Mouse (Mus musculus) layer of hippocampus, postnatal 25 days (tissue): ENCODE measurements at regions not wholly inside any gene's neighbourhood (a gene's known extent, or its start where the extent isn't known, plus 50 kb on each side); places are given as distances from the start of the nearest gene placed in this dataset.

Source experiments
- DNase-seq, 2 experiments: peaks; one replicate each; pipeline ENCODE4 v3.0.0; 2022; ENCODE audit warnings: mixed read lengths in 2 of 2, low spot score in 1 of 2; ENCODE audit errors: extremely low spot score in 1 of 2

GRCm38 (mm10) chr16:95778845-95779722 lies 77.2 kb downstream of the Ets2 start:
- no peak for DNase-seq

GRCm38 (mm10) chr16:95778173-95778572 lies 76.3 kb downstream of the Ets2 start:
- DNase-seq, result no peak

- DNase-seq, result no peak
Observed at GRCm38 (mm10) chr16:95776610-95777363, 74.9 kb downstream of the Ets2 start.

- no peak for DNase-seq
Observed at GRCm38 (mm10) chr16:95776010-95776409, 74.1 kb downstream of the Ets2 start.

- DNase-seq, result no peak
Observed at GRCm38 (mm10) chr16:95775361-95775760, 73.5 kb downstream of the Ets2 start.

- DNase-seq, result no peak
Observed at GRCm38 (mm10) chr16:95773151-95773550, 71.3 kb downstream of the Ets2 start.
